Mouse (Mus musculus): ENCODE measurements at regions not wholly inside any gene's neighbourhood (a gene's known extent, or its start where the extent isn't known, plus 50 kb on each side); places are given as distances from the start of the nearest gene placed in this dataset.

- TF ChIP-seq POLR2A (IDR thresholded peaks at IDR 0.05; ENCODE audit: insufficient read depth, low read depth, low read length) (no peak), CTCF (IDR thresholded peaks at IDR 0.05) (no peak), EP300 (IDR thresholded peaks at IDR 0.05; ENCODE audit: insufficient read depth, low read depth, low read length) (no peak)
Observed at GRCm38 (mm10) chr7:136065038-136065678, 349.0 kb upstream of the Mki67 start.
